ENCODE assay signal across 8 mouse cellular contexts in genomic region chr7:78846737-78847434, GRCm38 (mm10). TPM values are rescaled to one million over a fixed set of nuclear protein-coding genes. Genes with fewer than 3 reads are reported as not detected.
DNase-seq lines count a peak whose midpoint lies in the region; ATAC-seq and TF ChIP-seq lines count a peak whose summit lies in the region.

Gene Det1, minus strand, starts transcription at chr7:78847263.

- peak; percentile 94 for ATAC-seq in embryonic facial prominence, embryonic 14.5 days (ENCODE audit: low read depth)
- ATAC-seq in limb, embryonic 13.5 days (ENCODE audit: low FRiP score, low read depth), result peak; percentile 95
- ATAC-seq in midbrain, embryonic 16.5 days, result peak; percentile 94

- intact Hi-C loops in heart, adult 2 months (cut with DNase I), result loop anchor here (1.0 to 2.0 kb wide), 2 partner anchors 48 to 56 kb away; partner anchors contain the start of gene Aen

- H3K9me3 ChIP-seq in embryonic facial prominence, embryonic 14.5 days (ENCODE audit: control insufficient read depth, low read length), result no peaks in the 10 kb centered on the region
- H3K9me3 ChIP-seq in limb, embryonic 13.5 days, result no peaks in the 10 kb centered on the region
- H3K9me3 ChIP-seq in midbrain, embryonic 16.5 days (replicated peaks; ENCODE audit: control insufficient read depth, low read length, poor library complexity, severe bottlenecking), result no peaks in the 10 kb centered on the region

- peaks cover 2% of the 10 kb centered on the region; the same call in 1 of the 2 replicates for H3K79me2 ChIP-seq in heart, adult 2 months (replicated peaks; ENCODE audit: control insufficient read depth, insufficient read depth, low read length)

- no peak for TF ChIP-seq POLR2A in heart, adult 2 months (IDR thresholded peaks at IDR 0.05; ENCODE audit: insufficient read depth, low read depth, low read length)

- peaks cover 8% of the 10 kb centered on the region; the same call in 1 of the 2 replicates for H3K4me1 ChIP-seq in embryonic facial prominence, embryonic 14.5 days (ENCODE audit: control insufficient read depth, insufficient read depth, low read length)
- no peaks in the 10 kb centered on the region for H3K4me1 ChIP-seq in heart, adult 2 months (ENCODE audit: control insufficient read depth, insufficient read depth, low read length)
- H3K4me1 ChIP-seq in limb, embryonic 13.5 days, result peaks cover 11% of the 10 kb centered on the region
- peaks cover 12% of the 10 kb centered on the region for H3K4me1 ChIP-seq in midbrain, embryonic 16.5 days (ENCODE audit: control insufficient read depth, insufficient read depth, low read length)

- H3K27ac ChIP-seq in embryonic facial prominence, embryonic 14.5 days (replicated peaks; ENCODE audit: low read depth, low read length), result peak within 1 kb of the TSS; percentile 76
- peak within 1 kb of the TSS; percentile 94 for H3K27ac ChIP-seq in heart, adult 2 months
- H3K27ac ChIP-seq in limb, embryonic 13.5 days, result peak within 1 kb of the TSS; percentile 58; the same call in 1 of the 2 replicates
- H3K27ac ChIP-seq in midbrain, embryonic 16.5 days (ENCODE audit: low read length), result peak within 1 kb of the TSS; percentile 88

- H3K9ac ChIP-seq in embryonic facial prominence, embryonic 14.5 days (ENCODE audit: low read depth, low read length), result peak within 1 kb of the TSS; percentile 89
- H3K9ac ChIP-seq in heart, adult 2 months (ENCODE audit: low read depth, low read length), result peak within 1 kb of the TSS; percentile 98
- peak within 1 kb of the TSS; percentile 86 for H3K9ac ChIP-seq in limb, embryonic 13.5 days
- H3K9ac ChIP-seq in midbrain, embryonic 16.5 days (ENCODE audit: low read depth, low read length), result peak within 1 kb of the TSS; percentile 95

- peak within 1 kb of the TSS; percentile 65 for H3K4me2 ChIP-seq in embryonic facial prominence, embryonic 14.5 days (ENCODE audit: low read depth, low read length)
- H3K4me2 ChIP-seq in limb, embryonic 13.5 days (replicated peaks), result peak within 1 kb of the TSS; percentile 72
- peak within 1 kb of the TSS; percentile 74 for H3K4me2 ChIP-seq in midbrain, embryonic 16.5 days (ENCODE audit: low read length)

- H3K36me3 ChIP-seq in embryonic facial prominence, embryonic 14.5 days (ENCODE audit: control insufficient read depth, insufficient read depth, low read length), result peaks cover 22% of the 10 kb centered on the region
- peaks cover 7% of the 10 kb centered on the region for H3K36me3 ChIP-seq in heart, adult 2 months (ENCODE audit: control insufficient read depth, insufficient read depth, low read length)
- peaks cover 22% of the 10 kb centered on the region for H3K36me3 ChIP-seq in limb, embryonic 13.5 days
- peaks cover 10% of the 10 kb centered on the region for H3K36me3 ChIP-seq in midbrain, embryonic 16.5 days (ENCODE audit: control insufficient read depth, insufficient read depth, low read length)

- peak within 1 kb of the TSS; percentile 94 for H3K4me3 ChIP-seq in embryonic facial prominence, embryonic 14.5 days (ENCODE audit: low read depth, low read length)
- H3K4me3 ChIP-seq in heart, adult 2 months, result peak within 1 kb of the TSS; percentile 86
- H3K4me3 ChIP-seq in limb, embryonic 13.5 days, result peak within 1 kb of the TSS; percentile 75
- H3K4me3 ChIP-seq in midbrain, embryonic 16.5 days (ENCODE audit: low read depth, low read length), result peak within 1 kb of the TSS; percentile 86

- H3K27me3 ChIP-seq in embryonic facial prominence, embryonic 14.5 days (replicated peaks; ENCODE audit: control insufficient read depth, insufficient read depth, low read length), result no peaks in the 10 kb centered on the region
- H3K27me3 ChIP-seq in heart, adult 2 months (ENCODE audit: control insufficient read depth, insufficient read depth, low read length), result no peaks in the 10 kb centered on the region
- H3K27me3 ChIP-seq in limb, embryonic 13.5 days, result no peaks in the 10 kb centered on the region
- no peaks in the 10 kb centered on the region for H3K27me3 ChIP-seq in midbrain, embryonic 16.5 days (ENCODE audit: control insufficient read depth, insufficient read depth, low read depth, low read length)

- under 1% methylated on average over 49 of the region's 54 CpGs for WGBS in embryonic facial prominence, embryonic 14.5 days
- under 1% methylated on average over 54 of the region's 54 CpGs for WGBS in heart, adult 2 months
- under 1% methylated on average over 54 of the region's 54 CpGs for WGBS in limb, embryonic 13.5 days
- WGBS in midbrain, embryonic 16.5 days, result under 1% methylated on average over 43 of the region's 54 CpGs

- peak; percentile 43; the same call in 1 of the 2 replicates for TF ChIP-seq EP300 in heart, adult 2 months (IDR thresholded peaks at IDR 0.05; ENCODE audit: insufficient read depth, low read depth, low read length)

- TF ChIP-seq CTCF in heart, adult 2 months (IDR thresholded peaks at IDR 0.05), result peak; percentile 90

- peak; percentile 90 for DNase-seq in 3T3-L1 (ENCODE audit: low read depth, low spot score)
- peak; percentile 77 to 80 for DNase-seq in adrenal gland, postnatal 4 days (ENCODE audit: low spot score in 2 of 2)
- DNase-seq in embryonic facial prominence, embryonic 14.5 days (ENCODE audit: low spot score), result peak; percentile 95
- DNase-seq in heart, adult 2 months, result peak; percentile 93
- DNase-seq in kidney, adult 8-10 months, result peak; percentile 88 to 93
- peak; percentile 91 to 95 for DNase-seq in spleen, postnatal 10 days (ENCODE audit: low spot score in 2 of 2)

RNA-seq across cellular contexts. Expression of gene Det1, which starts in this region (rescaled TPM):
- total RNA-seq in adrenal gland, postnatal 4 days (2021), result 10 to 100 TPM; 13.2 to 14.0 TPM
- polyA plus RNA-seq in embryonic facial prominence, embryonic 14.5 days (2014; fragmentation: Nextera tagmentation; extraction: Ambion mirVana), result 15.6 and 17.7 TPM in 2 replicates
- 10 to 100 TPM; 13.2 to 13.8 TPM for total RNA-seq in heart, adult 2 months (2021)
- polyA plus RNA-seq in heart, adult 2 months (2012; rRNA removed), result 14.6 and 18.3 TPM in 2 replicates
- 21.0 and 22.2 TPM in 2 replicates for polyA plus RNA-seq in limb, embryonic 13.5 days (2015; fragmentation: Nextera tagmentation; extraction: Ambion mirVana)
- polyA plus RNA-seq in midbrain, embryonic 16.5 days (2015; fragmentation: Nextera tagmentation; extraction: Ambion mirVana), result 14.0 and 14.1 TPM in 2 replicates

Comparison
In these comparisons a context has a peak if more than half of its experiments do, and no peak if none do; other contexts are left out.
1. Peak in every context shown above with its lines: DNase-seq, ATAC-seq, H3K4me3 ChIP-seq and H3K27ac ChIP-seq.